Mouse (Mus musculus) mesoderm, embryonic 11.5 days (tissue): ENCODE measurements around the gene Zfp94.
A peak's percentile ranks its signal among the peaks of the same experiment; 100 is the strongest.

ENCODE experiments used
- DNase-seq: peaks from one replicate; pipeline ENCODE4 v3.0.0-alpha.2; 2012; ENCODE audit warnings: low read depth, low spot score

Zfp94 gene

DNA sequence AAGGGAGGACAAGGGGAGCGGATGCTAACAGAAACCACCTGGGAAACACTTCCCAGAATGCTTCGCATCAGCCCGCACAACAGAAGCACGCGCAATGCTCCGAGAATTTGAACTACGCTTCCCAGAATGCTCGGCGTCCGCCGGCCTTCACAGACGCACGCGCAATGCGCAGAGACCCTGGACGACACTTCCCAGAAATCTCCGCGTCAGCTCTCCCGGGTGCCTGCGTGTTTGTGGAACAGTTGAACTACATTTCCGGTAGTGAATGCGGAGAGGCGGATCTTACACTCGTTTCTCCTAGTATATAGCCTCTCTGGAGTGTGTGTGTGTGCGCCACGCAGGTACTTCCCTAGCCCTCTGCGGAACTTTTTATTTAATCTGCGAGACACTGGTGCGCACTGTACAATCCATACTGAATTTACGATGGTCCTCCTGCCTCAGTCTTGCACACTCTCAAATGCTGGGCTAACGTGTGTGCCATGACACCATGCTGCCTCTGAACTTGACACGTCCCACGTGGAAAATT, at the start of gene Zfp94:
TSS of gene Zfp94 (minus strand) at position 100 of the 526 bp plus-strand sequence.
- peak; percentile 95 for DNase-seq

DNA sequence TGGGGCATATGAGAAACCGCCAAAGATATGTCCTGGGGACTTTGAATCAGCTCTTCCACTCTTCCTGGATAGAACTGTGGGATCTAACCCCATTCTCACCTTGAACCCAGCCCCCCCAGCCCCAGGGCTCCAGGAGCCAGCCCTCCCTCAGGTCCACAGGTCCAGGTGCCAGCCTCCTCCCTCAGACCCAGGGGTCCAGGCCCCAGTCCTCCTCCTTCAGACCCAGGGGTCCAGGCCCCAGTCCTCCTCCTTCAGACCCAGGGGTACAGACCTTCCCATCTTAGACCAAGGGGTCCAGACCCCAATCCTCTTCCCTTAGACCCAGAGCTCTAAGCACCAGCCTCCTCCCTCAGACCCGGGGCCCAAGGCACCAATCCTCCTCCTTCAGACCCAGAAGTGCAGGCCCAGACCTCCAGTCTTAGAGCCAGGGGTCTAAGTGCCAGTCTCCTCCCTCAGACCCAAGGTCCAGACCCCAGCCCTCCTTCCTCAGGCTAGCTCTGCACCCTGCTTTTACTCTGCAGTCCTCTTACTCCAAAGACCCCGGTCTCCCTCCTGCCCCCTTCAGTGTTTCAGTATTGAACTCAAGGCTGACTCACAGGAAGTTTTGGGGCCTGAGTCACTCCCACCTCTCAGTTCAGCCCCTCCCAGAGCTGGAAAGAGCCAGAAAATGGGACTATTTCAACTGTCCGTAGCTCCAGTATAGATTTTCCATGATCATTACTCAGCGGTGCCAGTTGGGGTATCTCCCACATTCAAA, 49.0 kb upstream of the Zfp94 start:
- no peak for DNase-seq

DNA sequence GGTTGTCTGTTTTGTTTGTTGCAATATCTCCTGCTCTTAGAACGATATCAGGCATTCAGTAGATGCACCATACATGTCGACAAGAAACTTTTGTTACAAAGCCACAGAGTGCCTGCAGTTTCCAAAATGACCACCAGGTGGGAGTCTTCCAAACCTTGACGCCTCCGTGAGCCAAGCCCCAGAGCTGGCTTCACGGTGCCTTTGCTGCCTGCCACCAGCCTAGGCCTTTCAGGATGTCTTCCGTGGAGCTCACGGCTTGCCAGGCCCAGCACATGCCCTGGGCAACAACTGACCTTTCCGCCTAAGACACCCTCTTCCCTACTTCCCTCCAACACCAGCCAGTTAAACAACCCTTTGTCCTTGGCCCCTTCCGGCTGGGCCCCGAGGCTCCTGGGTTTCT, 48.4 kb upstream of the Zfp94 start:
- peak; percentile 88 for DNase-seq

DNA sequence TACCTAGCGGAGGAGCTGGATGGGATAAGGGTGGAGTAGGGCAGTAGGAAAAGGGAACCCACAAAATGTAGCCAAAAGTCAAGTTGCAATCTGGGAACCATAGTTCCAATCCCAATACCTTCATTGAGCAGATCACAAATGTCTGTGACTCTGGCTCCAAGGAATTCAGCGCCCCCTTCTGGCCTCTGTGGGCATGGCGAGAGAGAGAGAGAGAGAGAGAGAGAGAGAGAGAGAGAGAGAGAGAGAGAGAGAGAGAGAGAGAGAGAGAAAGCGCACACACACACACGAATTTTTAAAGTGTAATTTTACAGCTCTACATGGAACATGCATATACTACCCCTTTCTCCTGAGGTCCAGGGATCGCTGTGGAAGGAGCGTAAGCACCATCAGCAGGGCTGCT, 46.8 kb upstream of the Zfp94 start:
- peak; percentile 56 for DNase-seq

DNA sequence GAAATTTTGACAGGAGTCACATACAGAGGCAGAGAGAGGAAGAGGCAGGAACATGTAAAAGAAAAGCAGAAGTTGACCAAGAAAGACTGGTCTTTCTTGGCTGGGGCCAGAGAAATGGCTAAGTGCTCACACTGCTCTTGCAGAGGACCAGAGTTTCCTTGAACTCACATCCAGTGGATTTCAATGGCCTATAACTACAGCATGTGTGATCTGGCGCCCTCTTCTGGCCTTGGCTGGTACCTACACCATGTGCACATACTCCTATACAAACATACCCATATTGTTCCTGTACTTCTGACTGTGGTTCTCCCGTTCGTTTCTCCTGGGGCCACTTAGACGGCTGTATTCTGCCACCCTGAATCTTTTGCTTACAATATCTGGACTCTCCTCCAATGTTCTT, 44.5 kb upstream of the Zfp94 start:
- DNase-seq = no peak

DNA sequence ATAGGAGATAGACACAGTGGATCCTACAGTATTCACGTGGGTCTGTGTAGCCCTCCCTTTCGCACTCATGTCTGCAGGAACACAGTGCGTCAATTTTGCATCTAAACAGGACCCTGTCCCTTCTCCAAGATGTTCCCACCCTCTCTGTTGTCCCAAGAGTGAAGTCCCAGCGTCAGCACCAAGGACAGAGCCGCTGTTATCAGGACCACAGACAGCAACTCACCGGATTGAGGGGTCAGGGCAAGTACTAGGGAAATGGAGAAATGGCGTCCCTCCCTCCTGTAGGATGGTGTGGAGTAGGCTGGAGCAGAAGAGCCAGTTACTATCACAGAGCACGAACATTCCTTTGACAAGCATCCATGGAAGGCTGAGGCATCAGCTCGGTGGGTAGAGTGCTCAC, 42.8 kb upstream of the Zfp94 start:
- peak; percentile 68 for DNase-seq

DNA sequence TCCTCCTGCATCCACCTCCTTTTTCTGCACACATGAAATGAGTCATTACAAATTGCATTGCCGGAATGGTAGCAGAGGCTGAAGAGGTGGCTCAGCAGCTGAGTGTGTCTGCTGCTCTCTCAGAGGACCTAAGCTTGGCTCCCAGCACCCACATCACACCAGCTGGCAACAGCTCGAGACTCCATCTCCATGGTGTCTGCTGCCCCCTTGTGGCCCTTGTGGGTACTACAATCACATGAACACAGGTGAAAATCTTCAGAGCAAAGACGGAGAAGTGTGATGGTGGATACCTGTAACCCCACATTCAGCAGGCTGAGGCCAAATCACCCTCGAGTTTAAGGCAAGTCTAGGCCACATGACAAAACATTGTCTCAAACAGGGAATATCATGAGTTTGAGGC, 41.4 kb upstream of the Zfp94 start:
- no peak for DNase-seq

DNA sequence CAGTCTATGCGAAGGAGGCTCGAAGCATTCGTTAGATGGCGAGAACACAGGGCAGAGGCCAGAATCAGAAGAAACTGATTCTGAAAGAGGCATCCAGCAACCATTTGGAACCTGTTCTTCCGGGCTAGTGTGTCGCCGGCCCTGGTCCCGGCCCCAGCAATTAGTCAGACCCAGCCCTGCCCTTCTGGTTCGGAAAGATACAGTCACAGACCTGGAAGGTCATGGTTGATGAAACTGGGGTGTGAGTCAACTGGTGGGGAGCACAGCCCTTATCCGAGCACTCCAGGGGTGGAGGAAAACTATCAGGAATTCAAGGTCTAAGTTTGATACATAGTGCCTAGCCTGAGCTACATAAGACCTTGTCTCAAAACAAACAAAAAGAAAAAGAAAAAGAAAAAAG, 39.6 kb upstream of the Zfp94 start:
- DNase-seq = no peak

DNA sequence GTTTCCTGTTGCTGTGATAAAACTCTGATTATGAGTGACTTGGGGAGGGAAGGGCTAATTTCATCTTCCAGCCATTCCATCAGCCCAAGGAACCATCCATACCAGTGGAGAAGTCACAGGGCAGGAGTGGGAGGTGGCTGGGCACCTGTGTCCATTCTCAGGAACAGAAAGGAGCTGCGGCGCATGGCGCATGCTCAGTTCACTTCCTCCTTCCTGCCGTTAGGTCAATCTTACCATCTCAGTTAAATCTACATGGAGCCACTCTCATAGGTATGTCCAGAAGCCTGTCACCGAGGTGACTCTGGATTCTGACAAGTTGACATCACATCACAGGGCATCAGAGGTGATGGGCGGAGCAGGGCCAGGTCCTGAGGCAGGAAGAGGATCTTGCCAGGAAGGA, 39.2 kb upstream of the Zfp94 start:
- DNase-seq = no peak

DNA sequence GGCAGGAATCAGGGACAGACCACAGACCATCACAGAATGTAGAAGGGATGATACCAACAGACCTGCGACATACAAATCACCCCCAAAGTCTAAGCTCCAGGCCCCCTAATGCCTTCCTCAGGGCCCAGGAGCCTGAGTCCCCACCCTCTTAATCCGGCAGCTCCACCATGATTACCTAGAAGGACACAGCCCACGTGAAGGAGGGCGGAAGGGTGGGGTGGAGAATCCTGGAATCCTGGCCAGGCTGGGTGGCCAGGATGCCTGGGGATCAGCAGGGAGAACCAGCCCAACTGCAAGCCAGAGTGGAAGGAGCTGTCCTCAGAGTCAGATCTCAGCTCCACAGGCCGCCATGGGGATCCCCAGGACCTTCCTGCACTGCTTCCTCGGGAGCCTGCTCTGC, 32.4 kb upstream of the Zfp94 start, which contains the start of gene Lypd5:
TSS of gene Lypd5 (plus strand) at position 301 of the 400 bp plus-strand sequence.
- no peak for DNase-seq

DNA sequence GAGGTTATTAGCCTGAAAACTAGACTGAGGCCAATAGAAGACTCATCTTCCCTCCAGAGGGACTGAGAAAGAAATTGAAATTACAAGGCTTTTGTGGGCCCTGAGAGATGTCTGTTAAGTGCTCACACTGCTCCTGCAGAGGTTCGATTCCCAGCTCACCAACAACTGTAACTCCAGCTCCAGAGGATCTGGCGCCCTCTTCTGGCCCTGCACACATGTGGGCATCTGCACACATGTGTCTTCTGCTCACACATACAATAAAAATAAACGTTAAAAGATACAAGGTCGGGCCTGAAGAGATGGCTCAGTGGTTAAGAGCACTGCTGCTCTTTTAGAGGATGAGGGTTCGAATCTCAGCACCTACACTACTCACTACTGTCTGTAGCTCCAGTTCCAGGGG, 30.0 kb upstream of the Zfp94 start:
- DNase-seq = no peak

DNA sequence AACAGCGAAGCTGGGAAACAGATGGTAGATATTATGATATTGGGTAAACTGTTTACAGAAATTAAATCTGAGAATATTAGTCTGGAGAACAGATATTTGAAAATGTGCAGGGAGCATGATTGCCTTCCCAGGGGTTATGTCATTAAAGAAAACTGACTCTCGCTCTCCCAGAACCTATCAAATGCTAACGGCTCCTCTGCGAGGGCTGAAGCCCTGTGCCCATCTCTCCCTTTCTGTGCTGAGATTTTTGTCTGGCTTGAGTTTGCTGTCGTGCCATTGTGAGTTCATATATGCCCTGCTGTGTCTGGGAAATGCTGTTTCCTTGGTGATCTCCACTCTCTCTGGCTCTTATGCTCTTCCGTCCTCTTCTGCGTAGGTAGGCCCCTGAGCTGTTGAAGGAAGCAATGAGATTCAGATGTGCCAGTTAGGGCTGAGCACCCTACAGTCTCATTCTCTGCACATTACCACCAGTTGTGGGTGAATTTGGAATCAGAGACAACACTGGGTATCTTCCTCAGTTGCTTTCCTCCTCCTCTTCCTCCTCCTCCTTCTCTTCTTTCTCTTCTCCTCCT, 27.3 kb upstream of the Zfp94 start:
- DNase-seq = no peak

DNA sequence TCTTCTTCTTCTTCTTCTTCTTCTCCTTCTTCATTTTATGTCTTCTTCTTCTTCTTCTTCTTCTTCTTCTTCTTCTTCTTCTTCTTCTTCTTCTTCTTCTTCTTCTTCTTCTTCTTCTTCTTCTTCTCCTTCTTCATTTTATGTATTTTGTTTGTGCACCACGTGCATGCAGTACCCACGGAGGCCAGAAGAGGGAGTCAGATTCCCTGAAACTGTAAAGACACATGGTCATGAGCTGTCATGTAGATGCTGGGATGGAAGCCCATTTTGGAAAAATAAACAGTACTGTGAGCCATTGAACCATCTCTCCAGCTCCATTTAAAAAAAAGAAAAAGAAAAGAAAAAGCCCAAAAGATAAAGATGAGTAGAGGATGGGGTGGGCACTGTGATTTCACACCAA, 21.8 kb upstream of the Zfp94 start:
- no peak for DNase-seq

DNA sequence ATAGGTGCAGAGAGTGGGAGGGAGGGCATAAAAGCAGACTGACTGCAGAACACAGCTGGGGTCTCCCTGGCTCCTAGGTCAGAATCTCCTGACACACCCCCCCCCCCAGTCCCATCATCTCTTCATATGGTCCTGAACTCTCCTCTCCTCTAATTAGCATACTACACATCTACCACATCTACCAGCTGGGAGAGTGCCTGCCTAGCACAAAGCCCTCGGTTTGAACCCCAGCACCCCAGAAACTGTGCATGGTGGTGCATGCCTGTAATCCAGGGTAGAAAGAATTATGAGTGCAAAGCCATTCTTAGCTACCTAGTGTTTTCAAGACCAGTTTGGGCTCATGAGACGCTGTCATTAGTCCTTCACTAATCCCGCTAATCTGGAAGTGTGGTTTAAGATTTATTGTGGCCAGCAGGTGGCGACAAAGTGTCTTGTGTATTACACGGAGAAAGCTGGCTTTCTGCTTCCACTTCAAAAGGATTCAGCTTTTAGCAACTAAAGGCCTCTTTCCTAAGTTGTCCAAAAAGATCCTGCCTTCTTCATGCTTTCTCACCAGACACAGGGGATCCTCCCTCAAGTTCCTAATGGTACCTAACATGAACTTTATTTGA, 19.3 kb upstream of the Zfp94 start:
- peak; percentile 74 for DNase-seq

DNA sequence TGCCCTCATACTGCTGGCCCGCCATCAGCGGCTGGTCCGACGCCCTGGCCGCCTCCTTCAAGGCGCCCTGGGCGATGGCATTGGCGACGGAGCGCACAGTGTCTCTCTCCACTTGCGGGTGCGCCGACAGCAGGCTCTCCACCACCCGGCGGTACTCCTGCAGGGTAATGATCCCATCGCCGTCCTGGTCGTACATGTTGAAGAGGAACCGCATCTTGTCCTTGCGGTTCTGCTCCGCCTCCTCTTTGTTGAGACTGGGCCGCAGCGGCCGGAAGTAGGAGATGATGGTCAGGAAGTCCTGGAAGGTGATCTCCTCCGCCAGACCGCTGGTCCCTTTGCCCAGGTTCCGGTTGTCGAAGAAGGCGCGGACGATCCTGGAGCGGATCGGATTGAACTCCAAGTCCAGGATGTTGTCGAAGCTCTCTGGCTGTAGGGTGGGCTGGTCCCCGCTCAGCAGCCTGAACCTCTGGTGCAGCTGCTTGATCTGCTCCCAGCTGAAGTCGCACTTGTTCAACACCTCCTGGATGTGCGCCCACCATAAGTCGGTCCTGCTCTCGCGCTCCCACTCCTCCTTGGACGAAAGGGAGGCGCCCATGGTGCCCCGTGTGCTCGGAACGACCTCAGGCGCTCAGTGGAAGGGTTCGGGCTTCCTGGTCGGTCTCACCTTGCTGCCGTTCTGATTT, 17.0 kb upstream of the Zfp94 start, which contains the start of gene Tescl:
TSS of gene Tescl (minus strand) at position 633 of the 683 bp plus-strand sequence.
- DNase-seq = no peak

DNA sequence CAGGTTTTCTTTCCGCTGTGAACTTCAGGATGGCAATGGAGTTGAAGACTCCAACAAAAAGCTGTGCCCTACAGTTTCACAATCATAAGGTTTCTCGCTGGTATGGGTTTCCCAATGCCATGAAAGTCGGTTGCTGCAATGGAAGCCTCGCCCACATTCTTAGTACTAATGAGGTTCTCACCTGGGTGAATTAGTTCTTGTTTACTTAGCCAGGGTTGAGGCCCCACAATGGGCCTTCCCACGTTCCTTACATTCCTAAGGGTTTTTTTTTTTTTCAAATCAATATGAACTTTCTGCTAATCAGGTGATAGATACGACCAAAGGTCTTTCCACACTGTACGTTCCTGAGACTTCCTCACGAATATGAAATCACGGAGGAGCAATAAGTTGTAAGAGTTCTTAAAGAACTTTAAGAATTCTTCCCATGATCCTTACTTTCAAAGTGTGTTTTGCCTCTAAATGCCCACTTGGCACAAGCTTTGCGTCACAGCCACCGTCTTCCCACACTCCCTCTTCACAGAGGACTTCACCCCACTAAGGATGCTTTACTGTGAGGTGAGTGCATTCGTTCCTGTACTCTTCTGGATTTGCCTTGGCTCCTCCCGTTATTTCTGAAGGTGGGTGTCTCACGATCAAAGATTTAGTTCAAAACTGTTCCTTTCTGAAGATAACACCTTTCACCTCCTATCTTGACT, 11.0 kb upstream of the Zfp94 start:
- no peak for DNase-seq

DNA sequence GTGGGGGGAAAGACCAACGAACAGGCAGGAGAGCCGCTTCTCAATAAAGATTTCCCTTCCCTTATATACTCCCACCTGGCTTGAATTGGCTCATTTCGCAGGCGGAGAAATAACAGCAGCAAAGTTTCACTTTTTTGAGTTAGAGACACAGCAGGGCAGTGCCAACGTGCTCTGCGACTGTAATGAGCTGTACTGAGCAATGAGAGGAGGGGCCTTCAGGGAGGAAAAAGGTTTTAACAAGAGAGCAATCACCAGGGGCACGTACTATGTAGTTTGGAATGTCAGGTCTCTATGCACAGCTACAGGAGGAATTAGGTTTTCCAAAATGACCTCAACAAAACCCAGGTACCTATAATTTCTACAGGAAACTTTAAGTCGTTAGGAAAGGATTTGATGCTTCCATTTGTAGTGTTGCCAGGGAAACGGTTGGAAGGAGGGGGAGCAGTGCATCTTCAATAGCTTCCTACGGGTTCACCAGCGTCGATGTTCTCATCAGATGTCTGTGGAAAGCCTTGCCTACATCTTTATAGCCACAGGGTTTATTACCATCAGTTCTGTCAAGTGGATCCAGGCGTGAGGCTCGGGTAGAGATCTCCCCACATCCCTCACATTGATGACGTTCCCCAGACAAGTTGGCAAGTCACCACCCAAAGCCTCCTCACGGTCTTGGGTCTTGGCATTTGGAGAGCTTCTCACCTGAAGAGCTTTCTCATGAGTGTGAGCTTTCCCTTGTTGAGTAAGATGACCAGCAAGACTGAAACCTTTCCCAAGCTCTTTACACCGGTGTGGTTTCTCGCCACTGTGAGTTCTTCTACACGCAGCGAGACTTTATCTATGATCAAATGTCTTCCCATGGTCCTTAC, 10.0 kb upstream of the Zfp94 start:
- no peak for DNase-seq

DNA sequence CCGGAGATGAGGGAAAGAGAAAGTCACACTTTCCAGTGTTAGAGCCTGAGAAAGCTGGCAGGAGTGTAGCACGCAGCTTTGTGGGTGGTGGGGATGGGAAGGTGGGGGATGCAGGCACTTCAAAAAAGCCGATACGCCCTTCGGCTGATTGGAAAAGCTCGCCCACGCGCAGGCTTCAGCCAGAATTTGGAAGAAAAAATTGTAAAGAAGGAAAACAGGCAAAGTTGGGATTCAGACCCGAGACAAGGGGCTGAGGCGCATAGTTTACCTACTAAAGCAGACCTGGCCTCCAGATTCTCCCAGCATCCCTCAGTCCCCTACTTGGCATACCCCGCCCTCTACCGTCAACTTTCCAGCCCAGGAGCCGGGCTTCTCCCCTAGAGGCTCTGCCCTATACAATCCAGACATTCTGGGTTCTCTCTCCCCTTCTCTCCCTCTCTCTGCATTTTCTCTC, 9.2 kb upstream of the Zfp94 start:
- DNase-seq = peak; percentile 27

DNA sequence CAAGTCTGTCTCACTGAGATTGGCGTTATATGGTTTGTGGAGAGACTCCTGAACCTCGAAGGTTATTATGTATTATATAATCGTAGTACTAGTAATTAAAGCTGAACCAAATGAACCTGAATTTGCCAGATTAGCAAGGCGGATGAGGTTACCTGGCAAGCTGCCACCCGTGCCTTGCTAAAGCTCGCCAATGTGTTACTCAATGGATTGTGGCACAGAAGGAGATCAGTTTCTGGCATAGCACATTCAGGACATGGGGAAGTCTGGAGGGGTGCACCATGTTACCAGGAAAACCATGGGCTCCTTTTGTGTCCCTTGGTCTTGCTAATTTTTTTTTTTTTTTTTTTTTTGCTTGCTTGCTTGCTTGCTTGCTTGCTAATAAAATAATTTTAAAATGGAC, 8.7 kb upstream of the Zfp94 start:
- no peak for DNase-seq

DNA sequence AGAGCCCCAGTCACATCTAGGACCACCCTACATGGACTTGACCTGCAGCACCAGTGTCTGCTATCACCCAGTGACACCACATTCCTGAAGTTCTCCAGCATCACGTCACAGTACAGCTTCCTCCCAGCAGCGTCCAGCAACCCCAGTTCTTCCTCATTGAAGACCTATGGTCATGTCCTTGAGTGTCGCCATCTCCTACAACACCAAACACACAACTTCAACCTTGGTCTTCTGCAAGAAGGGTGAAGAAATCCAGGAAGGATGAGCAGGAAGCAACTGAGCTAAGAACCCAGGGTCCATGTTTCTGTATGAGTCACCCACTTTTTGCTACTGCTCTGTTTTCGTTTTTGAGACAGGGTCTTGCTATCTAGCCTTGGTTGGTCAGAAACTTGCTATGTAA, 6.1 kb upstream of the Zfp94 start:
- no peak for DNase-seq

DNA sequence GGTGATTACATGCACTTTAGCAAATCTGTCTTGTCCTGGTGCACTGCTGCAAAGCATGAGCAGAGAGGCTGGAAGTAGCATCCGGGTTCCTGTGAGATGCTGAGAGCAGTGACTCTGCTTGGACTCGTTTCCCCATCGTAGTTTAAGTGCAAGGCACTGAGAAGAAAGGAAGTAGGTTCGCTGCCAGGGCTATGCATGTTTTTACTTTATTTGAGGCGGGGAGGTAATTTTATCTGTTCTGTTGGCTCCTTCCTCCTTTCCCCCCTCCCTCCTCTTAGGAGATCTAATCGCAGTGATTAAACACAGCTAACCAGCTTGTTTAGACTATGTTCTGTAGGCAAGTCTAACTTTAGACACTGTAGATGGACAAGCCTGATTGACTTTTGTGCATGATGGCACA, 2.5 kb upstream of the Zfp94 start:
- no peak for DNase-seq
